Mouse (Mus musculus): ENCODE measurements around the gene Mfn2.
A peak's percentile ranks its signal among the peaks of the same experiment; 100 is the strongest.
"Not testable (repeated sequence)": the region's sequence is repeated elsewhere in the genome, so short reads cannot be mapped to it uniquely, and the experiment has no call there.

Mfn2 gene

GRCm38 (mm10) chr4:147866793-147867192, 37.7 kb downstream of the Mfn2 start:
- peak; percentile 23 for DNase-seq

GRCm38 (mm10) chr4:147866056-147866455, 38.4 kb downstream of the Mfn2 start:
- no peak for DNase-seq

GRCm38 (mm10) chr4:147865651-147866050, 38.9 kb downstream of the Mfn2 start:
- no peak for DNase-seq

GRCm38 (mm10) chr4:147862051-147862450, 42.5 kb downstream of the Mfn2 start:
- DNase-seq: no peak

GRCm38 (mm10) chr4:147850776-147851175, 53.7 kb downstream of the Mfn2 start:
- DNase-seq: no peak

- DNase-seq: no peak
These were observed 55.9 kb downstream of the Mfn2 start for GRCm38 (mm10) chr4:147848584-147848991.

GRCm38 (mm10) chr4:147847614-147848583, 56.6 kb downstream of the Mfn2 start, which contains the start of gene Zfp933:
Zfp933 (minus strand) TSS chr4:147848366.
- peak; percentile 96 for DNase-seq

- no peak for DNase-seq
These were observed 61.6 kb downstream of the Mfn2 start for GRCm38 (mm10) chr4:147842871-147843270.

- not testable (repeated sequence) for DNase-seq
These were observed 65.2 kb downstream of the Mfn2 start for GRCm38 (mm10) chr4:147839282-147839681.

GRCm38 (mm10) chr4:147824389-147824788, 80.1 kb downstream of the Mfn2 start:
- DNase-seq: no peak

Measured in retina, postnatal 1 day (tissue).